Mouse (Mus musculus) kidney, embryonic 16.5 days (tissue): ENCODE results near the gene Cd34. TPM values are rescaled to one million over a fixed set of nuclear protein-coding genes. Genes with fewer than 3 reads are reported as not detected.

Experiments
- ATAC-seq: fragments of 200-750 bp; cut with Nextera tagmentation; 2 replicates; pipeline ENCODE4 v1.8.0; 2017; ENCODE audit warnings: moderate TSS enrichment; ENCODE audit not compliant: low FRiP score, low TSS enrichment
- H3K27ac ChIP-seq: fragments of 300-500 bp; sonication (generic); 2 replicates; pipeline ENCODE4 v1.5.1; 2014; ENCODE audit warnings: low read length
- H3K27me3 ChIP-seq: fragments of 300-500 bp; sonication (generic); 2 replicates; pipeline ENCODE4 v1.6.1; 2014; ENCODE audit warnings: low read length, control low read depth, mixed read lengths; ENCODE audit not compliant: insufficient read depth
- H3K36me3 ChIP-seq: fragments of 300-500 bp; sonication (generic); 2 replicates; pipeline ENCODE4 v1.6.1; 2014; ENCODE audit warnings: low read length, control low read depth, mixed read lengths; ENCODE audit not compliant: insufficient read depth
- H3K4me1 ChIP-seq: fragments of 300-500 bp; sonication (generic); 2 replicates; pipeline ENCODE4 v1.6.1; 2014; ENCODE audit warnings: low read length, control low read depth, mixed read lengths; ENCODE audit not compliant: insufficient read depth
- H3K4me2 ChIP-seq: fragments of 300-500 bp; sonication (generic); replicated peaks from 2 replicates; pipeline ENCODE4 v1.6.1; 2014; ENCODE audit warnings: low read depth, low read length
- H3K4me3 ChIP-seq: fragments of 300-500 bp; sonication (generic); 2 replicates; pipeline ENCODE4 v1.5.1; 2014; ENCODE audit warnings: mild to moderate bottlenecking, low read length
- H3K9ac ChIP-seq: fragments of 300-500 bp; sonication (generic); replicated peaks from 2 replicates; pipeline ENCODE4 v1.6.1; 2014; ENCODE audit warnings: low read length
- H3K9me3 ChIP-seq: fragments of 300-500 bp; sonication (generic); 2 replicates; pipeline ENCODE4 v1.6.1; 2016; ENCODE audit warnings: low read length, control low read depth
- WGBS: fragments of 180-500 bp; shearing (Covaris S2); extraction: QIAGEN DNeasy Blood & Tissue Kit; methylation state at CpG from one replicate; pipeline ENCODE4 v1.1.7; 2014; 5-methylcytosine and 5-hydroxymethylcytosine counted together
- polyA plus RNA-seq: library from polyadenylated mRNA; unstranded; fragments of >200 nt; fragmentation: Nextera tagmentation; extraction: Ambion mirVana; gene quantifications from 2 replicates; pipeline ENCODE4 v1.2.1, GENCODE M21; 2015

Cd34 gene
- polyA plus RNA-seq, 1 experiment from 2014 or later, result 114 TPM

DNA sequence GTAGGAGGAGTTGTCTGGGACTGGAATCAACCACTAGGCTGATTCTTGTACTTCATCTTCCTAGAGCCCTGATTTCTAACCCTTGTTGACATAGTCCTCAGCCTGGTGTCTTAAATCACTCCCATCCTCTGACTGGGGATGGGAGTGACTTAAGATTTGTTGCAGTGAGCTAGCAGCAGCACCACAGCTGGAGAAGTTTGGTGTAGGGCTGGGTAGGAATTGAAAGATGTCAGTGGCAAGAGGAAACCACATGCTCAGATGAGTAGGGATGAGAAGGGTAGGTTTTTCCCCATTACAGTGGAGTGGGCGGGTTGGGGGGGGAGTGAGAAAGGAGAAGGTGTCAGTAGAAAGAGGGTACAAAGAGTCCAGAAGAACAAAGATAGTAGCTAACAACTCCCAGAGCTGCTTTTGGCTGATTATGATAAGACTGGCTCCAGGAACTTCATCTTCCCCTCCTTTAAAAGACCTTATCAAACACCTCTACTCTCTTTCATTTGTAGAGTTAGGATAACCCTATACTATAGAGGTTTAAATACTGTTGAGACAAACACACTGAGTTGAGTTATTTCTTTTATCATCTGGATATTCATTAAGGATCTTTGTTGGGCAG lies 42.3 kb downstream of the Cd34 start:
- H3K36me3 ChIP-seq, result no peaks in the 10 kb centered on the region
- H3K4me3 ChIP-seq, result no peak overlapping the region
- no peaks in the 10 kb centered on the region for H3K9me3 ChIP-seq
- WGBS, result 59% methylated on average over 1 of the region's 1 CpGs
- ATAC-seq, result no peak
- no peak overlapping the region for H3K27ac ChIP-seq
- peaks cover 9% of the 10 kb centered on the region; the same call in 1 of the 2 replicates for H3K4me1 ChIP-seq
- no peak overlapping the region for H3K9ac ChIP-seq
- H3K4me2 ChIP-seq, result no peak overlapping the region
- no peaks in the 10 kb centered on the region for H3K27me3 ChIP-seq

DNA sequence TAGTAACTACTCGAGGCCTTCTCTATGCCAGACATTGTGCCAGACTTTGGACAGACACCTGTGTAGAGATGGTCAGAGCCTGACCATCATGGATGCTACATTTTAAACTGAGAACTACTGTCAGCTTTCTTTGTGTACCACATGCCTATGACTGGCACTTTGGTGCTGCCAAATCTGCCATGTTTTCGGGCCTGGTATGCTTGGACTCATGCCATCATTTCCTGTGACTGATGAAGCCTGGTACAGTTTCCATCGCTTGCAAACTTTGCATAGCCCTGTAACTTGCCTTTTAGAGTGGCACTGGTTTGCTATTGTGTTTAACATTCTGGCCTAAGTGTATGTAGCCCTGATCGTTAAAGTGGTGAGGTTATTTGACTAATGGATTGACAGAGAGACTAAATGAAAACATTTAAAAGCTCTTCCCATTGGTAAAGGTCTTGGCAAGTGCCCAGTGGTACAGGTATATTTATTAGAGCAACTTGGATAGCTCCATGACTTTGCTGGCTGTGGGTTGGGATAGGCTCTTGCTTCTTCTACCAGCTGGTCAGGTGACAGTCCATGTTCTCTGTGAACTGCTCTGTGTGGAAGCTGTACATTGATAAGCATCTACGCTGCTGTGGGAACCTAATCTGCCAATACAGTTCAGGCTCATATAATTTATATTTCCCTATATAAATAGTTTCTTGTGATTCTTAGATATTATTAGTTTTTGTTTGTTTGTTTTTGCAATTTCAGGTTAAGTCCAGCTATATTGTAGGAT lies 44.5 kb downstream of the Cd34 start:
- H3K36me3 ChIP-seq, result no peaks in the 10 kb centered on the region
- H3K27me3 ChIP-seq, result no peaks in the 10 kb centered on the region
- ATAC-seq, result no peak
- WGBS, result 79% methylated on average over 5 of the region's 5 CpGs
- no peak overlapping the region for H3K4me3 ChIP-seq
- 0 out of 2 replicates have a peak, but pooled peaks cover 1% of the 10 kb centered on the region for H3K4me1 ChIP-seq
- no peaks in the 10 kb centered on the region for H3K9me3 ChIP-seq
- H3K27ac ChIP-seq, result no peak overlapping the region
- no peak overlapping the region for H3K4me2 ChIP-seq
- no peak overlapping the region for H3K9ac ChIP-seq

DNA sequence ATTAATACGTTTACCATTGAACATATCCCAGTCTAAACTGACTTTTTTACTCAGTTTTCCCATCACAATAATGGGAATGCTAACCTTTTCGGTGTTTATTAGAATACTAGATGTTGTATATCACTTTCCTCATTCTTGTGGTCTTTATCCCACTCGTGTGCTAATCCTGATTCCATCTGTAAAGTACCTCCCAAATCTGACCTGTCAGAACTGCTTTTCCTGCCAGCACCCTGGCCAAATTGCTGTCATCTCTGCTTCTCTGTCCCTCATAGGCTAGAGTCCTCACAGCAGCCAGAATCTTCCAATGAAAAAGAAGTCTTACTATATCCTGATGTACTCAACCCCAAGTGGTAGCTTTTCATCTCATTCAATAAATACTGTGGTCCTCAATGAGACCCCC lies 46.3 kb downstream of the Cd34 start:
- WGBS, result 80% methylated on average over 3 of the region's 3 CpGs
- Histone ChIP-seq H3K36me3 (no peaks in the 10 kb centered on the region), H3K27me3 (no peaks in the 10 kb centered on the region), H3K4me2 (no peak overlapping the region), H3K4me1 (no peaks in the 10 kb centered on the region), H3K4me3 (no peak overlapping the region), H3K27ac (no peak overlapping the region), H3K9me3 (no peaks in the 10 kb centered on the region), H3K9ac (no peak overlapping the region)
- ATAC-seq, result no peak

DNA sequence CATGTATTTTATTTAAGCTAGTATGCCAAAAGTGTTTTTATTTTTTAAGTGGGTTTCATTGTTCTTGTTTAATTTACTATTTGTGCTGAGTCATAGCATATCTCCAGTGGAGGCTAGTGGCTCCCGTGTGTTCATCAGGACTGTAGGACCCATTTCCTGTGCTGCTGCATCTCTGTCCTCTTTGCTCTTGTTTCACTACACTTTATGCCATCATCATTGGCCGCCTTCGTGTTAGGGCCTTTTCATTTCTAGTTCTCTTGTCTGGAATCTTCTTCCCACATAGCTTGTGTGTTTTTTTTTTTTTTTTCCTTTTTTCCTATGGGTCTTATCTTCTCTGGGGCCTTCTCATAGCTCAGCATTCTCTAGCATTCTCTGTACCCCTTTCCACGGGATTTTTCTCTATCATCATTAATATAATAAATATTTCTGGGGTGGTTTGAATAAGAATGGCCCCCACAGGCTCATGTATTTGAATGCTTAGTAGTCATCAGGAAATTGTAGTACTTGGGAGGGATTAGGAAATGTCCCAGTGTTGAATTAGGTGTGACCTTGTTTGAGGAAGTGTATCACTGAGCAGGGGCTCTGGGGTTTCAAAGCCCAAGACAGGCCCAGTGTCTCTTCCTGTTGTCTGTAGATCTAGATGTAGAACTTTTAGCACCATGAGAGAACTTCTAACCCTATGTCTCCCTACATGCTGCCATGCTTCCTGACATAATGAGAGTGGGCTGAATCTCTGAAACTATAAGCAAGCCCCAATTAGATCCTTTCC lies 47.0 kb downstream of the Cd34 start:
- H3K27me3 ChIP-seq, result no peaks in the 10 kb centered on the region
- no peaks in the 10 kb centered on the region for H3K36me3 ChIP-seq
- no peak for ATAC-seq
- no peak overlapping the region for H3K27ac ChIP-seq
- H3K9me3 ChIP-seq, result no peaks in the 10 kb centered on the region
- no peaks in the 10 kb centered on the region for H3K4me1 ChIP-seq
- no peak overlapping the region for H3K9ac ChIP-seq
- 78% methylated on average over 4 of the region's 4 CpGs for WGBS
- H3K4me2 ChIP-seq, result no peak overlapping the region
- no peak overlapping the region for H3K4me3 ChIP-seq

DNA sequence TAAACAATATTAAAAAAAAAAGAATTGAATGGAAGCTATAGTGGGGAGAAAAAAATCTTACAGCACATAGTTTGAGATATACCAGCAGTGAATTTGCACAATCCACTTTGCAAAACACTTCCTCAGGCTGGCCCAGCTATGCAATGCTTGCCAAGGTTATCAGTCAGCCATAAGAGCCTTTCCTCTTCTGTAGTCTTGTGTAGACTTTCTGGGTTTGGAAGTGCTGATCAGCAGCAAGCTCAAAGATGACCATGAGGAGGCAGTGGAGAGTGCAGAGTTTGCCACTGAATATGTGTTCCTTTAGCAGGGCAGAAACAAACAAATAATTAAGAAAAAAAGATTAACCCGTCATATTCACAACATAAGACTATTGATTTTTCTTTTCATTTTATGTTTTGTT lies 50.4 kb downstream of the Cd34 start:
- no peaks in the 10 kb centered on the region for H3K4me1 ChIP-seq
- H3K36me3 ChIP-seq, result no peaks in the 10 kb centered on the region
- H3K9me3 ChIP-seq, result no peaks in the 10 kb centered on the region
- H3K4me3 ChIP-seq, result no peak overlapping the region
- H3K27ac ChIP-seq, result no peak overlapping the region
- ATAC-seq, result no peak
- 95% methylated on average over 1 of the region's 1 CpGs for WGBS
- no peaks in the 10 kb centered on the region for H3K27me3 ChIP-seq
- no peak overlapping the region for H3K9ac ChIP-seq
- H3K4me2 ChIP-seq, result no peak overlapping the region

DNA sequence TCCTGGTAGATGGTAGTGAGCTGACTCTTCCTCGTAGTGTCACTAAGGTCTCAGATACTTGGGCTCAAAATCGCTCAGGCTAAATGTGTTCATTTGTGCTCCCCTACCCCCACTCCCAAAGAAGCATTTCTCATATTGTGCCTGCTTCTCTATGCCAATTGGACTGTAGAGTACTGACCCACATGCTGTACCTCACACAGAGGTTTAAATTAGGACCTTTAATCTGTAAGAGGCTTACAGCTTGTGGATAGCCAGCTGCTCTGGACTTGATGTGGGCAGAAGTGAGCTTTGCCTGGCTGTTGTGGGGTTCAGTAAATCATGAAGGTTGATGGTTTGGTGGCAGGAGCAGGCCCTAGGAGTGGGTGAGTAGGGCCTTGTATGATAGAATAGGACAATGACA lies 52.4 kb downstream of the Cd34 start:
- 88% methylated on average over 2 of the region's 2 CpGs for WGBS
- Histone ChIP-seq H3K4me2 (no peak overlapping the region), H3K9me3 (no peaks in the 10 kb centered on the region), H3K4me1 (no peaks in the 10 kb centered on the region), H3K27ac (no peak overlapping the region), H3K36me3 (no peaks in the 10 kb centered on the region), H3K27me3 (no peaks in the 10 kb centered on the region), H3K9ac (no peak overlapping the region), H3K4me3 (no peak overlapping the region)
- no peak for ATAC-seq

DNA sequence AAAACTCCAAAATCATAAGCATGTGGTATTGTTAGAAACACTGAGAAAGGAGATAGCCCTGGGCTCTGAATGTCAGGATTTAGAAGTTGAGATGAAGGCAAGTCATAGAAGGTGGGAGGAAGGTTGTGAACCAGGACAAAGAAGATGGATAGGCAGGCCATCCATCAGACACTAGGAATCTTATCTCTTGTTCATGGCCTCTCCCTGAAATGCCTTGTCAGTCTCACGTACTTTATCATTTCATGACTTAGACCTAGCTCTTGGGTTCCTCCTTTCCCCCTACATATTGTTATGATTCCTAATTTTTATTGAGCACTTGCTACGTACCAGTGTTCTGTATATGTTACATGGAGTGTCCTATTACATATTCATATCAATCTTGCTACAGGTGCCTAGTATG lies 53.0 kb downstream of the Cd34 start:
- Histone ChIP-seq H3K4me2 (no peak overlapping the region), H3K4me1 (no peaks in the 10 kb centered on the region), H3K27me3 (no peaks in the 10 kb centered on the region), H3K27ac (no peak overlapping the region), H3K36me3 (no peaks in the 10 kb centered on the region), H3K4me3 (no peak overlapping the region), H3K9ac (no peak overlapping the region), H3K9me3 (no peaks in the 10 kb centered on the region)
- no peak for ATAC-seq
- WGBS, result 84% methylated on average over 2 of the region's 2 CpGs

DNA sequence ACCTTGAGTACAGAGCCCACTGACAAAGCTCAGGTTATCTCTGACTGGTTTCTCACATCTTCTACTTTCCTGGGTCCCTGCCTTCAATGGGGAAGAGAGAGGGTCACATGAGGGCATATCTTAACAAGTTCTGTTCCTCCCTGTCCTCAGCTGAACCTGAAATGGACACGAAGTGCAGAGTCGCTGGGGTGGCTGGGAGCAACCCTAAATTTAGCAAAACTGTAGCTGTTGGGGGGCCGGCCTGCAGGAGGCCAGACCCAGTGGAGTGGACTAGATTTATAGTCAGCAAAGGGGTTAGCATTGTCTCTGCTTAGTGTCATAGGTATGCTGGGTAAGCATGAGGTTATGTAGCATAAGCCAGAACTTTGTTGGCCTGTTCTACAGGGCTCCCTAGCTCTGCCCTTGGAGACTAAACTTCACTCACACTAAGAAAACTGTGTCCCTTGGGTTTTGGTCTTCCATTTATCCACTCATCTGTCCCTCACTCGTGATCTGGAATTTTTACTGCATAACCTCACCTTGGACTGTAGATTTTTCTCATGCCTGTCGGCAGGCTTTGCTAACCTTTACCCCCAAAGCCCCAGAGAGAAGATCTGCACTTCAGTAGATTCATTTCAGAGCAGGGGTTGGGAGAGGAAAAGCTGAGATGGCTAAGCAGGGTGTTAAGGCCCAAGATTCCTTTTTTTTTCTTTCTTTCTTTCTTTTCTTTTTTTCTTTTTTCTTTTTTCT lies 54.1 kb downstream of the Cd34 start:
- Histone ChIP-seq H3K9me3 (no peaks in the 10 kb centered on the region), H3K4me3 (no peak overlapping the region), H3K27ac (no peak overlapping the region), H3K4me1 (no peaks in the 10 kb centered on the region), H3K9ac (no peak overlapping the region), H3K36me3 (no peaks in the 10 kb centered on the region), H3K4me2 (no peak overlapping the region), H3K27me3 (no peaks in the 10 kb centered on the region)
- no peak for ATAC-seq
- WGBS, result 61% methylated on average over 5 of the region's 5 CpGs

DNA sequence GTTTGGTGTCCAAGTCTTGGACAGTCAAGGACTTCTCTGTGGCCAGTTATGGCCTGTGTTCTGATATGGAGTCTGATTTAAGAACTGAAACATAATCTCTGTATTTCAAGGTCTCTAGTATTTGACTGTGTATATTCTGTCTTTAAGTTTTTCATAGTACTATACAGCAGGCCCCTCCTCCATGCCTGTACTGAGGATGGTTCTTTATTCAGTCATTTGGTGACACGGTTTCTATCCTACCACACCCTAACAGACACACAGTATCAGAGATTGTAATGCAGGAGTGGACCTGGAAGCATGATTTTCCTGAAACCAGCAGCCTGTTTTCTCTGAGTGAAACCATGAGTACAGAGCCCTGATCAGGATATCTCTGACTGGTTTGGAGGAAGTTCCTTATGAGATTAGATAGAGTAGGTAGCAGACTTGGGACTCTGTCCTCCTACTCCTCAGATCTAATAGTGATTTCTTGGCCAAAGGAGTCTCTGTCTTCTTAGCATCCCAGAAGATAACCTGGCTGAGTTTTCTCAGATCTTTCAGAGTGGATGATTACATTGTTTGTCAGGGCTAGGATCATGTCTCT lies 54.9 kb downstream of the Cd34 start:
- H3K4me1 ChIP-seq, result no peaks in the 10 kb centered on the region

More for the DNA sequence above, 54.9 kb downstream of the Cd34 start:
- Histone ChIP-seq H3K36me3 (no peaks in the 10 kb centered on the region), H3K4me3 (no peak overlapping the region), H3K27ac (no peak overlapping the region), H3K4me2 (no peak overlapping the region), H3K27me3 (no peaks in the 10 kb centered on the region), H3K9me3 (no peaks in the 10 kb centered on the region), H3K9ac (no peak overlapping the region)
- ATAC-seq, result no peak
- 83% methylated on average over 1 of the region's 1 CpGs for WGBS
